Mouse (Mus musculus): Measurements from ENCODE around the gene Gli2. TPM values are rescaled to one million over a fixed set of nuclear protein-coding genes. Genes with fewer than 3 reads are reported as not detected.

Gene Gli2
- polyA plus RNA-seq, 1 experiment from 2014 or later: 7.2 TPM

DNA sequence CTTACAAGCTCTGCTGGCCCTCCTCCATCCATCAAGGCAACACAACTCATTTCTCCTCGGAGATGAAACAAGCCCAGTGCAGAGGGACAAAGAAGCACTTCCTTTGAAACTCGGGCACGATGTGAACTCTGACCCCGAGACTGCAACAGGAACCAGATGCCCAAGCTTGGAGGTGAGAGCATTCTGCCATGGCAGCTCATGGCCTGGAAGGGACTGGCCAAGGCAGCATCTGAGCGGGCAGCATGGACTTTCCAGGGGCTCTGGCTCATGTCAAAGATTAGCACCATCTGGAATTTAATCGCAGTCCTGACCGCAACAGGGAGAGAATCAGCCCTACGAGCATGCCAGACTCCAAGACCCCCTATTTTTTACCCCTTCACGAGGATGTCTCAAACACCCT is 148.5 kb downstream of the Gli2 start:
- no peak; the same call in 1 of the 2 replicates for ATAC-seq
- H3K27me3 ChIP-seq (replicated peaks): no peaks in the 10 kb centered on the region

DNA sequence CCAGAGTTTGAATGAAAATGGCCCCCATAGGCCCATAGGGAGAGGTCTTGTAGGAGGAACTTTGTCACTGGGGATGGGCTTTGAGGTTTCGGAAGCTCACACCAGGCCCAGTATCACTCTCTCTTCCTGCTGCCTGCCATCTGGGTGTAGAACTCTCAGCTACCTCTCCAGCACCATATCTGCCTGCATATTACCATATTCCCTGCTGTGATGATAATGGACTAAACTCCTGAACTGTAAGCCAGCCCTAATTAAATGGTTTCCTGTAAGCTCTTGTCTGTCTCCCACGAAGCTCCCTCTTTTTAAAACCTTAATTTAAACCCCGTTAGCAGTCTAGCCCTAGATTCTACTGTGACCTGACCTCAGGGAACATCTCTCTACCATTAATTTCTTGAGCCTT is 149.0 kb downstream of the Gli2 start:
- 63% methylated on average over 3 of the region's 3 CpGs for WGBS
- no peak overlapping the region for H3K9ac ChIP-seq
- H3K4me3 ChIP-seq (replicated peaks): no peak overlapping the region
- no peak overlapping the region for H3K27ac ChIP-seq
- no peak for ATAC-seq
- H3K9me3 ChIP-seq: no peaks in the 10 kb centered on the region
- H3K36me3 ChIP-seq: no peaks in the 10 kb centered on the region
- no peak overlapping the region for H3K4me2 ChIP-seq (replicated peaks)
- no peaks in the 10 kb centered on the region for H3K27me3 ChIP-seq (replicated peaks)
- H3K4me1 ChIP-seq (replicated peaks): peaks cover 8% of the 10 kb centered on the region

More for the DNA sequence above, 148.5 kb downstream of the Gli2 start:
- Histone ChIP-seq H3K4me3 (replicated peaks) (no peak overlapping the region), H3K4me1 (replicated peaks) (peaks cover 8% of the 10 kb centered on the region), H3K4me2 (replicated peaks) (no peak overlapping the region), H3K9me3 (no peaks in the 10 kb centered on the region), H3K36me3 (no peaks in the 10 kb centered on the region), H3K27ac (no peak overlapping the region), H3K9ac (no peak overlapping the region)
- 40% methylated on average over 9 of the region's 9 CpGs for WGBS

DNA sequence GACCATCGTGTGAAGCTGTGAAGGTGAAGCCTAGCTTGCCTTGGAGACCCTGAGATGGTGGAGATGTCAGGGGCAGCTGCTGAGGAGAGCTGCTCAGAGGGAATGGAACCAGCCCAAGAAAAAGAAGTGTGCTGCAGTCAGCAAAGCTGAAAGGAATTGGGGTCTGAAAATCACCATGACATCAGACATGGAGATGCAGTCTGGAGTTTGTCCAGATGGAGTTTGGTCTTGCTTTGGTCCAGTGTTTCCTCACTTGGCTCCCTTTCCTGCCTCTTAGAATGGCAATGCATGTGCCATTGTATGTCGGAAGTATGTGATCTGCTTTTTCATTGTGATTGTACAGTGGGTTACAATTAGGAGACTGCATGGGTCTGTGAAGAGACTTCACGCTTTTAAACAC is 149.7 kb downstream of the Gli2 start:
- H3K27me3 ChIP-seq (replicated peaks): no peaks in the 10 kb centered on the region
- no peak overlapping the region for H3K9ac ChIP-seq
- no peak overlapping the region for H3K4me3 ChIP-seq (replicated peaks)
- no peak overlapping the region for H3K27ac ChIP-seq
- H3K9me3 ChIP-seq: no peaks in the 10 kb centered on the region
- no peak overlapping the region for H3K4me2 ChIP-seq (replicated peaks)
- no peaks in the 10 kb centered on the region for H3K36me3 ChIP-seq
- no peak for ATAC-seq
- WGBS: 94% methylated on average over 3 of the region's 3 CpGs
- peaks cover 8% of the 10 kb centered on the region for H3K4me1 ChIP-seq (replicated peaks)

DNA sequence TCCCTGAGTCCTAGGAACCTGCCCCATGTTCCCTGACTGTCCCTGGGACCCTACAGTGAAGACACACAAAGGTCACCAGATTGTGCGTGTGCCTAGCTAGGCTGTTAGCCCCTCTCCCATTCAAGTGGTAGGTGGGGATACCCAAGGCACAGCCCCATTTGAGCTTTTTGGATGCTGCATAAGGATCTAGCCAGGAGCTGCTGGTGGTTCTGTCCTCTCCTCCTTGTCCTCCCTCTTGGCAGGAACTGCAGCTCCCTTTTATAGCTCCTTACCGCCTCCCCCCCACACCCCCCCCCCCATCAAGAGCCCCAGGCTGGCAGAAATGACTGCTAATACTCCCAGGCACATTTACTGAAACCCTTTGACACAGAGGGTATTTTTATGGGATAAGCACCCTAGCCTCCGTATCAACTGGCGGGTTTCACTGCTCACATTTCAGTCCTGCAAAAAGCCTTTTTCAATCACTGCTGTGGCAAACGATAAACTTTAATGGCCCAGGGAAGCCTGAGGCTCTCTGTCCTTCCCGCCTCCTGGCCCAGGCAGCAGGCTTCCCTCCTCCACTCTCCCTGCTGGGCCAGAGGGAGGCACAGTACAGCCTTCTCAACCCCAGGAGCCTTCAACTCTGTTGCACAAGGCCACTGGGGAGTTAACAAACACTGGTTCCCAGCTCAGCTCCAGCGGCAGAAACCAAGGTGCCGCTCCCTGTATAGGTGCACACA is 151.4 kb downstream of the Gli2 start:
- Histone ChIP-seq H3K4me1 (replicated peaks) (peaks cover 8% of the 10 kb centered on the region), H3K27ac (no peak overlapping the region), H3K36me3 (no peaks in the 10 kb centered on the region), H3K4me3 (replicated peaks) (no peak overlapping the region), H3K9ac (no peak overlapping the region), H3K27me3 (replicated peaks) (no peaks in the 10 kb centered on the region), H3K9me3 (no peaks in the 10 kb centered on the region), H3K4me2 (replicated peaks) (no peak overlapping the region)
- peak; percentile 47 for ATAC-seq
- 42% methylated on average over 8 of the region's 8 CpGs for WGBS

DNA sequence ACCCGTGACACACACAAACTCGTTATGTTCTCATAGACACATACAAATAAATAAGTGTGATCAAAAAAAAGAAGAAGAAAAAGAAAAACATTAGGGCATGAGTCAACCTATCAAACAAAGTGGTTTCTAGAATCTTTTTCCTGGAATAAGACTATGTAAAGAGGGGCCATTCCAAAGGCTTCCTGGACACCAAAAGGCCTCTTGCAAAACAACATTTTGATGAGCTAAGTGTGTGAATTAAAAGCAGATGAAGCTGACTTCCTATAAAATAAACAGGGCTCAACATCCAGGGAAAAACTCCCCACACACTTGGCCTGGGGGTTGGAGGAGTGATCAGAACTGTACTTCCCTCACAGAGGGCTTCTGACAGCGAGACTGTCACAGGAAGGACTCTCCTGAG is 155.1 kb downstream of the Gli2 start:
- peaks cover 3% of the 10 kb centered on the region; the same call in 1 of the 2 replicates for H3K4me1 ChIP-seq (replicated peaks)
- no peaks in the 10 kb centered on the region for H3K9me3 ChIP-seq
- no peaks in the 10 kb centered on the region for H3K36me3 ChIP-seq
- no peak overlapping the region for H3K4me2 ChIP-seq (replicated peaks)
- no peaks in the 10 kb centered on the region for H3K27me3 ChIP-seq (replicated peaks)
- no peak overlapping the region for H3K27ac ChIP-seq
- no peak for ATAC-seq
- 85% methylated on average over 3 of the region's 3 CpGs for WGBS
- no peak overlapping the region for H3K9ac ChIP-seq
- H3K4me3 ChIP-seq (replicated peaks): no peak overlapping the region

DNA sequence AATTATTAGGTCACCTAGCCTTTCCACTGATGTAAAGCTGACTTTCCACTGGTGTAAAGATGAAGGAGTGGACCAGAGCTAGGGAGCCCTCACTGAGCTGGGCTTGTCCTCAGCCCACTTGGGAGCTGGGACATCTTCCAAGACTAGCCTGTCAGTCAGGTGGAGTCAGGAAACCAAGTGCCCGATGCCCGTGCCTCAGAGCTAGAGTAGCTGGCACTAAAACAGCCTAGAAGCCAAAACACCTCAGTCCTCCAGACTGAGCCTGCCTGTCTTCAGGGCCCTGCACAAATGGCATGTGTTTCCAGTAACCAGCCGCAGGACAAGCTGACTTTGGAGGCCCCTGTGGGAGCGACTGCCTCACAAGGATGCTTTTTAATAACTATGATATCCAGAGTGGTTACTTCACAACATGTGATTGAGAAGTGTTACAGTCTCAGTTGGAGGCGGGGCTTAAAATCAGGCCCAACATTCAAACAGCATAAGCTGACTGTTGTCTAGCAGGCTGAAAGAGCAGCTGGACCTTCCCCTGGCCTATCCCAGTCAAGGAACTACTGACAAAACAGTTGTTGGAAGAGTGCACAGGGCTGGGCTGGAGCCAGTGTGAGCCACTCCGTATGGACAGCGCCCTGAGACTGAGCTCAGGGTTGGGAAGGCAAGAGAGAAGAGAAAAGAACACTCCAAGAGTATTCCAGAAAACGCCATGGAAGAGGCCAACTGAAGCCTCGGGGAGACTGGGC is 158.2 kb downstream of the Gli2 start:
- Histone ChIP-seq H3K36me3 (no peaks in the 10 kb centered on the region), H3K27me3 (replicated peaks) (no peaks in the 10 kb centered on the region), H3K9ac (no peak overlapping the region), H3K4me3 (replicated peaks) (no peak overlapping the region), H3K9me3 (no peaks in the 10 kb centered on the region), H3K4me2 (replicated peaks) (no peak overlapping the region), H3K27ac (no peak overlapping the region), H3K4me1 (replicated peaks) (no peaks in the 10 kb centered on the region)
- WGBS: 80% methylated on average over 9 of the region's 9 CpGs
- ATAC-seq: no peak

DNA sequence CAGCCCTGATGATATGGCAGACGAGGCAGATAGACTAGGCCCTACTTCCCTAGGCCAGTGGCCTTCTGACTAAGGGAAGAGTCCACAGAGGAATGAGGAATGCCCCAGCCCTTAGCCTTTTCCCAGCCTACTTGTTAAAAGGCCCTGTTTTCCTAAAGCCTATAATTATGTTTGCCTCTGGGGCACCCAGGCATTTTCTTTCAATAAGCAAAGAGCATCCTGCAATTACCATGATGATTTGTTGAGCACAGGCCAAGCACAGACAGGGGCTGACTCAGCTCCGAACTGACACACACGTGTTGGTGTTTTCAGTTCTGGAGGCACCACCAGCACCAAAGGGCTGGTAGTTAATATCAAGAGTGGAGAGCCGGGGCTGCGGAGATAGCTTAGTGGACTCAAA is 162.0 kb downstream of the Gli2 start:
- Histone ChIP-seq H3K4me2 (replicated peaks) (no peak overlapping the region), H3K4me3 (replicated peaks) (no peak overlapping the region), H3K4me1 (replicated peaks) (no peaks in the 10 kb centered on the region), H3K9ac (no peak overlapping the region), H3K27me3 (replicated peaks) (no peaks in the 10 kb centered on the region), H3K9me3 (no peaks in the 10 kb centered on the region), H3K27ac (no peak overlapping the region), H3K36me3 (no peaks in the 10 kb centered on the region)
- WGBS: 64% methylated on average over 5 of the region's 5 CpGs
- no peak for ATAC-seq

DNA sequence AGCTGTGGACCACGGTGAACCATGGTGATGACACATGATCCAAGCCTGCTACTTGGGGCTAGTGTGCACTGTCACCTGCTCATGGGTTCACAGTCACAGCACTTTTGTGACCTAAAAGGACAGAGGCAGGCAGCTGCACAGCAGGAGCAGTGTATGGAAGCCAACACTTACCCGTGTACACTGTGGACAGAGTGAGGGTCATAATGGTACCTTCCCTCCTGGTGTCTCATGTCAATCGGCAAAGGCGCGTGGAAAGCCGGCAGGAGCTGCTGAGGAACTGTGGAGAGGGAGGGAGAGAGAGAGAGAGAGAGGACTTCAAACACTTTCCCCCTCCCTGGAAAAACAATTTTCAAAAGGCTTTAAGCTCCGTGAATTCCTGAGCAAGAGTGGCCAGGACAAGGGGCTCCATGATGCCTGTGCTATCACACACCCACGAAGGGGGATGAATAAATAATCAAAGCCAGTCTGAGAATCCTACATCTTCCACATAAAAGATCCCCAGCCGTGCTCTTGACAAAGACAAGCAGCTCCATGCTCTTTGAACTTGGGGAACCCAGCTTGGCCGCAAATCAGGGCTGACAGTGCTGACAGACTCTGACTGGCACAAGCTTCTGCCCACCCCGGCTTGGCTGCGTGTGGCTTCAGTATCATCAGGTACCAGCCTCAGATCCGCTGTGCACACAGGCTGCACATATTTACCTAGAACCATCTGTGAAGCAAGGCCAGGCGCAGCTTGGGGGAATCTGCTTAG is 163.1 kb downstream of the Gli2 start:
- no peak overlapping the region for H3K27ac ChIP-seq
- H3K27me3 ChIP-seq (replicated peaks): no peaks in the 10 kb centered on the region
- no peak for ATAC-seq
- no peak overlapping the region for H3K4me2 ChIP-seq (replicated peaks)
- no peaks in the 10 kb centered on the region for H3K9me3 ChIP-seq
- no peak overlapping the region for H3K4me3 ChIP-seq (replicated peaks)
- no peaks in the 10 kb centered on the region for H3K4me1 ChIP-seq (replicated peaks)
- no peaks in the 10 kb centered on the region for H3K36me3 ChIP-seq
- 62% methylated on average over 14 of the region's 14 CpGs for WGBS
- H3K9ac ChIP-seq: no peak overlapping the region

DNA sequence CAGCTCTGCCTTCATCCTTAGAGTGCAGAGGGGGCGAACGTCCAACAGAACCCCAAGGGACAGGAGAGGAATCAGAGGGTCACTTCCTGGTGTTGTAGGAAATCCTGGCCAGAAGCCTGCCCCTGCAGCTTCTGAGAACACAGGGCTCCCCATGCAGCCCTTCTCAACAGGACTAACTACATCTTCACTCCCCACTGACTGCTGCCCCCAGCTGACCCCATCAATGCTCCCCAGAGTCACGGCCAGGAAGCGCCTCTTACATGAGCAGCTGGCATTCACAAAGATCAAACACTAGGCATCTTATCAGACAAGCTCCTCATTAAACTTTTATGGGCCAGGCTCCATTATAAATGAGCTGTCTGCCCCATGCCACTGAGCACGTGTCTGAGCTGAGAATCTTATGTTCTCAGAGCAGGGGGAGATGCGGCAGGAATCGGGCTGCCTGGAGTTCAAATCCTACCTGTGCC is 172.6 kb downstream of the Gli2 start:
- Histone ChIP-seq H3K9me3 (no peaks in the 10 kb centered on the region), H3K4me2 (replicated peaks) (no peak overlapping the region), H3K36me3 (no peaks in the 10 kb centered on the region), H3K27me3 (replicated peaks) (peaks cover 6% of the 10 kb centered on the region; the same call in 1 of the 2 replicates), H3K27ac (no peak overlapping the region), H3K4me1 (replicated peaks) (peaks cover 11% of the 10 kb centered on the region; the same call in 1 of the 2 replicates), H3K4me3 (replicated peaks) (no peak overlapping the region), H3K9ac (no peak overlapping the region)
- 43% methylated on average over 7 of the region's 7 CpGs for WGBS
- ATAC-seq: 0 out of 2 replicates have a peak, but pooled peaks have one; percentile 13

DNA sequence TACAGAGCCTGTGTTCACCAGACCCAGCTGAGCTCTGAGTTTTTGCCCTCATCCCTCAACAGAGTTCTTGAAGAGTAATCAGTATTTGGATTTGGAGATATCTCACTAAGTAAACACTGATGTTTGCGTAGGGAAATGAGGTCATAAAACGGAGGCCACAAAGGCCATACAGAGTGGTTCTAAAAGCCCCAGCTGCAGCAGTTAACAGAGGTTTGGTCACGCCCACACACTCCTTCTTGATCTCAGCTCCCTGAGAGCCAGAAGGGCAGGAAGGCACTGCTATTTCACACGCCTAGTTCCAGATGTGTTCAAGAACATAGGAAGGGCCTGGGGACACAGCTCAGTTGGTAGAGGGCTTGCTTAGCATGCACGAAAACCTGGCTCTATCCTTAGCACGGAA is 175.1 kb downstream of the Gli2 start:
- Histone ChIP-seq H3K9me3 (no peaks in the 10 kb centered on the region), H3K4me1 (replicated peaks) (peaks cover 11% of the 10 kb centered on the region; the same call in 1 of the 2 replicates), H3K9ac (no peak overlapping the region), H3K27ac (no peak overlapping the region), H3K4me3 (replicated peaks) (no peak overlapping the region), H3K4me2 (replicated peaks) (no peak overlapping the region), H3K36me3 (no peaks in the 10 kb centered on the region), H3K27me3 (replicated peaks) (0 out of 2 replicates have a peak, but pooled peaks cover 3% of the 10 kb centered on the region)
- peak; percentile 92 for ATAC-seq
- WGBS: 33% methylated on average over 6 of the region's 6 CpGs

DNA sequence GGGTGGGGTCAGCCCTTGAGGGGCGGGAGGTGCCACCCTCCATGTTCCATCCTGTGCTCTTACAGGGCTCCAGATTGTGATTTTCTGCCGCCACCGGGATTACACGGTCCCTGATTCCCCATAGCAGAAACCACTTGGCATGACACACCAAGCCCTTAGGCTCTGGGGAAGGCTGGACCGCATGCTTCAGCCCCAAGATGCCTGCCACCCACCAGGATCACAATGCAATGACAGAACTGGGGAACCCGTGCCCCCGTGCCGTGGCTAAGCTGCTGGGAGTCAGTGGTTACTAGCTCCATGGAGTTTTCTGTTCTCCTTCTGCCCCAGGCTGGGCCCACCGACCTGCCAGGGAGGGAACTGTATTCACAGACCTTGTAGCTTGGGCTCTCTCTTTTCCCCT is 178.2 kb downstream of the Gli2 start:
- peaks cover 11% of the 10 kb centered on the region; the same call in 1 of the 2 replicates for H3K4me1 ChIP-seq (replicated peaks)
- H3K4me2 ChIP-seq (replicated peaks): no peak overlapping the region
- ATAC-seq: no peak
- H3K36me3 ChIP-seq: no peaks in the 10 kb centered on the region
- WGBS: 92% methylated on average over 9 of the region's 9 CpGs
- H3K4me3 ChIP-seq (replicated peaks): no peak overlapping the region
- 0 out of 2 replicates have a peak, but pooled peaks cover 3% of the 10 kb centered on the region for H3K27me3 ChIP-seq (replicated peaks)
- no peak overlapping the region for H3K9ac ChIP-seq
- H3K9me3 ChIP-seq: no peaks in the 10 kb centered on the region
- no peak overlapping the region for H3K27ac ChIP-seq

DNA sequence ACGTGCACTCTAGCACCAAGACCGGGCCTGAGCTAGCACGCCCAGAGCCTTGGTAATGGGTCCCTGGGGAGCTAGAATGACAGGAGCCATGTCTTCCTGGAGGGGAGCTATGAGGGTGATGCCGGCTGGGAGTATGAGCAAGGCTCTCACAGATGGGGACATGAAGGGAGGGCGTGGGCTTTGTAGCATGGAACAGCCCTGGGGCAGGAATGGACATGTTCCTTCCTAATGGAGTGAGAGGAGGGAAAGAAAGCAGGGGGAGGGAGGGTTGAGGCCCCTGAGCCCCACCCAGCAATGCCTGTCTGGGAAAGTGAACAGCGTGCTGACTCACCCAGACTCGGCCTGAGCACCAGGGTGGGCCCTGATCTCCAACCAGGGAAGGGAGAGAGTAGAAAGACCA is 179.9 kb downstream of the Gli2 start:
- no peak overlapping the region for H3K9ac ChIP-seq
- peak; percentile 43 for ATAC-seq
- 76% methylated on average over 7 of the region's 7 CpGs for WGBS
- no peak overlapping the region for H3K27ac ChIP-seq
- no peak overlapping the region for H3K4me2 ChIP-seq (replicated peaks)
- no peaks in the 10 kb centered on the region for H3K9me3 ChIP-seq
- H3K4me3 ChIP-seq (replicated peaks): no peak overlapping the region
- H3K27me3 ChIP-seq (replicated peaks): 0 out of 2 replicates have a peak, but pooled peaks cover 3% of the 10 kb centered on the region
- H3K4me1 ChIP-seq (replicated peaks): peaks cover 6% of the 10 kb centered on the region; the same call in 1 of the 2 replicates
- H3K36me3 ChIP-seq: no peaks in the 10 kb centered on the region

Data from intestine, embryonic 15.5 days (tissue).